Mouse (Mus musculus): Measurements from ENCODE around the gene Fam173a. TPM values are rescaled to one million over a fixed set of nuclear protein-coding genes. Genes with fewer than 3 reads are reported as not detected.
A peak's percentile ranks its signal among the peaks of the same experiment; 100 is the strongest.

Gene Fam173a
- polyA plus RNA-seq, 1 experiment from 2014 or later: 62.2 TPM

DNA sequence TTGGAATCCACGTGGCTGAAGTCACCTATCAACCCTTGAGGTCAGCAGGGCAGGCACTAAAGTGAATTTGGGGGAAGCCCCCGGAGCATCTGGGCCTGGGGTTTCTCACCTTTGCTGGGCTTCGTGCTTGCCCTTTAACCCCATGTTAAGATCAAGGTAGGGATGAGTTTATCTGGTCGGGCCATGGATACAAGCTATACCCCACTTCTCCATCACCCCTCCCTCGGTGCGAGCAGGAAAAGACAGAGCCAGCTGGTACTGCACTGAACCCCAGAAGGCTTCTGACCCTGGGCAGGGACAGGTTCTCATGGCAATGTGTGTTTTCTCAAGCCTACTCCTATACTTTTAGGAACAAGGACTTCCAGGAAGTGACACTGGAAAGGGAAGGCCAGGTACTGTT lies 11.4 kb downstream of the Fam173a start:
- Histone ChIP-seq H3K27me3 (replicated peaks) (no peaks in the 10 kb centered on the region), H3K4me3 (no peak overlapping the region), H3K4me2 (no peak overlapping the region), H3K4me1 (peaks cover 31% of the 10 kb centered on the region), H3K36me3 (peaks cover 75% of the 10 kb centered on the region), H3K9me3 (no peaks in the 10 kb centered on the region), H3K9ac (no peak overlapping the region), H3K27ac (replicated peaks) (no peak overlapping the region)
- no peak for ATAC-seq (ENCODE audit: extremely low read depth, insufficient number of reproducible peaks, low FRiP score, low TSS enrichment)
- 75% methylated on average over 6 of the region's 6 CpGs for WGBS

DNA sequence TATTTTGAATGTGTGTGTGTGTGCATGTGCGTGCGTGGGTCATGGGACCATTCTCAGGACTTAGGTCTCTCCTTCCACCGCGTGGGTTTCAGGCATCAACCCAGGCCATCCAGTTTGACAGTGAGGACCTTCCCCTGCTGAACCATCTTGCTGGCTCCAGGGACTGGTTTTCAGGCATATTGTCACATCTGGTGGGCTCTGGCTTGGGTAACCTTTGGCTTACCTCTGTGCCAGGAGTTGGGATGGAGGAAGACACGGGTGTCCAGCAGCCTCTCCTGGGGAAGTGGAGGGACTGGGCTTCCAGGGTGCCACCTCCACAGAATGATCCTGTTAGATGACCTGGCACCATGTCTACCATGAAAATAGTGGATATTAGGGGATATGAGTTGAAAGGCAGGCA lies 14.8 kb downstream of the Fam173a start:
- no peak overlapping the region for H3K9ac ChIP-seq
- no peaks in the 10 kb centered on the region for H3K9me3 ChIP-seq
- peaks cover 19% of the 10 kb centered on the region for H3K4me1 ChIP-seq
- H3K27me3 ChIP-seq (replicated peaks): no peaks in the 10 kb centered on the region
- ATAC-seq (ENCODE audit: extremely low read depth, insufficient number of reproducible peaks, low FRiP score, low TSS enrichment): no peak
- no peak overlapping the region for H3K4me2 ChIP-seq
- no peak overlapping the region for H3K27ac ChIP-seq (replicated peaks)
- peaks cover 65% of the 10 kb centered on the region for H3K36me3 ChIP-seq
- 91% methylated on average over 5 of the region's 5 CpGs for WGBS
- no peak overlapping the region for H3K4me3 ChIP-seq

DNA sequence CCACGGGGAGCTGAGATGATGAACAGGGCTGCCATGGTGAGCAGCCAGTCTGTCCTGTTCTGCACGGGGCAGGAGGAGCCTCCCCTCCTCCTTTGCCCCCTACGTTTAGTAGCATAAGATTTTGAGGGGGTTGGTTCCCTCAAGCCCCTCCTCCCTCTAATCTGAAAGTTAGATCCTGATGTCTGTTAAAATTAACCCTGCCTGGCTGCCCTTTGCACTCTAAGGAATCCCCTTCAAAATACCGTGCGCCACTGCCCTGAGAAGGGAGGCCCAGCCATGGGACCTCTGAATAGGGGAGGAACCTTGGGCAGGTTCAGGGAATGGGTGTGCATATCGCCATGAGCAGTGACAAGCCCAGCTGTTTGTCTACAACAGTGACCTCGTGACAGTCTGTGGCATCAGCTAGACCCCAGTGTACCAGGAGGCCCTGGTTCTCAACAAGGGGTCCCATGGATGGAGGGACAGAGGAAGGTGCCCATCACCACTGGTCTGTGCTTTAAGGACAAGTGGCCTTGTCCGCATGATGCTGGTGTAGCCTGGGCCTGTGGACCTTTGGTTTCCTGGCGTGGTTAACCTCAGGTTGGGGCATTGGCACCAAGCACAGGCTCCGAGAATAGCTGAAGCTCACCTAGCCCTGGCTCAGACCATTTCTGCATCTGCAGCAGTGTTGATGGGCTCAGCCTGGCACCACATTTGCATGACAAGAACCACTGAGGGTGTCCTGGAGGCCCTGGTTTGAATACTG lies 17.2 kb downstream of the Fam173a start:
- no peaks in the 10 kb centered on the region for H3K9me3 ChIP-seq
- no peak for ATAC-seq (ENCODE audit: extremely low read depth, insufficient number of reproducible peaks, low FRiP score, low TSS enrichment)
- H3K9ac ChIP-seq: no peak overlapping the region
- no peak overlapping the region for H3K4me2 ChIP-seq
- peaks cover 40% of the 10 kb centered on the region for H3K36me3 ChIP-seq
- no peaks in the 10 kb centered on the region; the same call in 1 of the 2 replicates for H3K27me3 ChIP-seq (replicated peaks)
- WGBS: 78% methylated on average over 10 of the region's 10 CpGs
- no peak overlapping the region for H3K27ac ChIP-seq (replicated peaks)
- H3K4me3 ChIP-seq: no peak overlapping the region
- H3K4me1 ChIP-seq: peaks cover 15% of the 10 kb centered on the region

GRCm38 (mm10) chr17:25773549-25774120 lies 19.1 kb downstream of the Fam173a start, which contains the start of gene Narfl:
TSS of gene Narfl (plus strand) at chr17:25773776.
- Histone ChIP-seq H3K27me3 (replicated peaks) (peaks cover 14% of the 10 kb centered on the region), H3K9ac (peak within 1 kb of the TSS; percentile 97), H3K4me1 (peaks cover 15% of the 10 kb centered on the region), H3K27ac (replicated peaks) (peak within 1 kb of the TSS; percentile 55; the same call in 1 of the 2 replicates), H3K4me2 (peak within 1 kb of the TSS; percentile 90), H3K4me3 (peak within 1 kb of the TSS; percentile 91), H3K36me3 (peaks cover 22% of the 10 kb centered on the region), H3K9me3 (no peaks in the 10 kb centered on the region)
- under 1% methylated on average over 37 of the region's 37 CpGs for WGBS
- ATAC-seq (ENCODE audit: extremely low read depth, insufficient number of reproducible peaks, low FRiP score, low TSS enrichment): peak; percentile 77

GRCm38 (mm10) chr17:25769331-25769730 lies 23.4 kb downstream of the Fam173a start:
- ATAC-seq (ENCODE audit: extremely low read depth, insufficient number of reproducible peaks, low FRiP score, low TSS enrichment): no peak

DNA sequence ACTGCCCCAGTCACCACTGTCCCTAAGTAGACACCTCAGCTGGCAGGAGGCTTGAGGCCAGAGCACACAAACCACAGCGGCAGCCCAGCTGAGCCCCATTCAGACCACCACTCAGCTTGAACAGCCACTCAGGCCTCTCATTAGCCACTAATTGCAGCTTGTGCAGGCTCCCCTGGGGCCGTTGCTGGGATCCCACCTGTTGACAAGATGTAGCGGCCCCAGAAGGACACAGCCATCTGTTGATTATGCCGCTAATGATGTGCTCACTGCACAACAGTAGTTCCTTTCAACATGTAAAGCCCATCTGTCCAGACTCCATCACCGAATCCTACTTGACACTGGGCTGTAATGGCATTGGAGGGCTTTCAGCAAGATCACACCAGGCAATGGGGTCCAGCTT lies 26.8 kb downstream of the Fam173a start:
- ATAC-seq (ENCODE audit: extremely low read depth, insufficient number of reproducible peaks, low FRiP score, low TSS enrichment): no peak
- 55% methylated on average over 5 of the region's 5 CpGs for WGBS

More at GRCm38 (mm10) chr17:25769331-25769730, 23.4 kb downstream of the Fam173a start:
- Histone ChIP-seq H3K4me2 (no peak overlapping the region), H3K36me3 (no peaks in the 10 kb centered on the region), H3K4me3 (no peak overlapping the region), H3K9me3 (no peaks in the 10 kb centered on the region), H3K4me1 (peaks cover 7% of the 10 kb centered on the region), H3K27me3 (replicated peaks) (peaks cover 39% of the 10 kb centered on the region), H3K9ac (no peak overlapping the region), H3K27ac (replicated peaks) (no peak overlapping the region)
- WGBS: 47% methylated on average over 9 of the region's 9 CpGs

GRCm38 (mm10) chr17:25762591-25762990 lies 30.1 kb downstream of the Fam173a start:
- Histone ChIP-seq H3K27ac (replicated peaks) (no peak overlapping the region), H3K4me3 (no peak overlapping the region), H3K4me1 (no peaks in the 10 kb centered on the region), H3K4me2 (no peak overlapping the region), H3K36me3 (no peaks in the 10 kb centered on the region), H3K9me3 (no peaks in the 10 kb centered on the region), H3K9ac (no peak overlapping the region), H3K27me3 (replicated peaks) (peaks cover 36% of the 10 kb centered on the region)
- WGBS: 33% methylated on average over 3 of the region's 3 CpGs
- no peak for ATAC-seq (ENCODE audit: extremely low read depth, insufficient number of reproducible peaks, low FRiP score, low TSS enrichment)

More for the DNA sequence above, 26.8 kb downstream of the Fam173a start:
- Histone ChIP-seq H3K27me3 (replicated peaks) (peaks cover 39% of the 10 kb centered on the region), H3K9me3 (no peaks in the 10 kb centered on the region), H3K4me2 (no peak overlapping the region), H3K36me3 (no peaks in the 10 kb centered on the region), H3K4me1 (no peaks in the 10 kb centered on the region), H3K27ac (replicated peaks) (no peak overlapping the region), H3K9ac (no peak overlapping the region), H3K4me3 (no peak overlapping the region)

DNA sequence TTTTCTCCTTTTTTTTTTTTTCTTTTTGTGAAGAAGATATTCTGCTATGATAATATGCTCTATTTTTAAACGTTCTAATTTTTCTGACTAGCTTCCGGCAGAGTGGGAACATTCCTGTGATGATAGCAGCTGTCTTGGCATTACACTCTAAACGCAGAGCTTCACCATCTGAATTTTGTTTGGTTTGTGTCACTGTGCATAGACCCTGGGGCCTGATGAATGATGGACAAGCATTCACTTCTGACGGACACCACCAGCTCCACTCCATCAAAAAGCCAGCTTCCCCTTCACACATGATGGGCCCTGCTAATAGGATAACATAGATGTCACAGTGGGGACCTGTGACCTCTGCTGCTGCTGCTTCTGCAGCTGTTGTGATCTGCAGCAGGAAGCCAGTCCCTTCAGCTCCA lies 31.1 kb downstream of the Fam173a start:
- no peak overlapping the region for H3K27ac ChIP-seq (replicated peaks)
- H3K9ac ChIP-seq: no peak overlapping the region; the same call in 1 of the 2 replicates
- WGBS: 24% methylated on average over 4 of the region's 4 CpGs
- peaks cover 29% of the 10 kb centered on the region; the same call in 1 of the 2 replicates for H3K27me3 ChIP-seq (replicated peaks)
- 0 out of 2 replicates have a peak, but pooled peaks cover 2% of the 10 kb centered on the region for H3K4me1 ChIP-seq
- H3K36me3 ChIP-seq: no peaks in the 10 kb centered on the region
- no peak overlapping the region for H3K4me2 ChIP-seq
- no peak overlapping the region for H3K4me3 ChIP-seq
- ATAC-seq (ENCODE audit: extremely low read depth, insufficient number of reproducible peaks, low FRiP score, low TSS enrichment): no peak
- no peaks in the 10 kb centered on the region for H3K9me3 ChIP-seq

DNA sequence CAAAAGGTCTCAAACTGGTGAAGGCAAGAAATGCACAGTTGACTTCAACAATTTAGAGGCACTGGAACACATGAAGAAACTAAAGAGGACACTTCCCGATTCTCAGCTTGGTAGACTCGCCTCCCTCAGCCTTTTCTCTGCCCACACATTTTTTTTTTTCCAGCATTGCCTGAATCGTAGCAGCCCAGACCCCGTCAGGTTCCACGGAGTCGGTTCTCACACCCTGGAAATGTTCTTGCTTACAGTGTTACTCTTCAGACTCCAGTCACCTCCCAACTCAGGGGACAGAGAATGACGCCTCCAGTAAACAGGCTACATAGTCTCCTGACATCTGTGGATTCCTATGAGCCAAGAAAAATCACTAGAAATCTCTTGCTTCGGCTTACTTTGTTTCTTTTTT lies 32.6 kb downstream of the Fam173a start:
- Histone ChIP-seq H3K36me3 (no peaks in the 10 kb centered on the region), H3K9me3 (no peaks in the 10 kb centered on the region), H3K27me3 (replicated peaks) (peaks cover 24% of the 10 kb centered on the region; the same call in 1 of the 2 replicates), H3K27ac (replicated peaks) (no peak overlapping the region), H3K4me2 (no peak overlapping the region), H3K9ac (no peak overlapping the region), H3K4me3 (no peak overlapping the region), H3K4me1 (peaks cover 15% of the 10 kb centered on the region)
- WGBS: 64% methylated on average over 8 of the region's 8 CpGs
- no peak for ATAC-seq (ENCODE audit: extremely low read depth, insufficient number of reproducible peaks, low FRiP score, low TSS enrichment)

DNA sequence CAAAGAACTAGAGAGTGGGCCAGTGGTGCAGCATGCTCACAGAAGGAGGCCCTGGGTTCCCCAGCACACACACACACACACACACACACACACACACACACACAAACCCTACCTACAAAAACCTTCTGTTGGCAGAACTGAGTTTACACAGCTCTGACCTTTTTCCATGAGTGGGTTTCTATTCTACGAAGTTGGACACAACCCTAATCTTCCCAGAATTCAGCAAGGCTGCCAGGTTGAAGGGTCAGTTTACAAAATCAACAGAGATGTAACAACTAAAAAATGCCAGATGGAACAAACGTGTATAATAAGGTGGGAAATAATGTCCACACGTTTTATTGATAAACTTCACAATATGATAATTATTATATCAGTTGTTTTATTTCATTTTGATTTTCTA lies 35.0 kb downstream of the Fam173a start:
- H3K36me3 ChIP-seq: no peaks in the 10 kb centered on the region
- H3K27ac ChIP-seq (replicated peaks): peak overlapping the region; percentile 32; the same call in 1 of the 2 replicates
- 56% methylated on average over 3 of the region's 3 CpGs for WGBS
- H3K4me1 ChIP-seq: peaks cover 15% of the 10 kb centered on the region
- no peak for ATAC-seq (ENCODE audit: extremely low read depth, insufficient number of reproducible peaks, low FRiP score, low TSS enrichment)
- H3K9me3 ChIP-seq: no peaks in the 10 kb centered on the region
- no peak overlapping the region for H3K9ac ChIP-seq
- H3K4me2 ChIP-seq: no peak overlapping the region
- H3K27me3 ChIP-seq (replicated peaks): peaks cover 28% of the 10 kb centered on the region; the same call in 1 of the 2 replicates
- H3K4me3 ChIP-seq: no peak overlapping the region

DNA sequence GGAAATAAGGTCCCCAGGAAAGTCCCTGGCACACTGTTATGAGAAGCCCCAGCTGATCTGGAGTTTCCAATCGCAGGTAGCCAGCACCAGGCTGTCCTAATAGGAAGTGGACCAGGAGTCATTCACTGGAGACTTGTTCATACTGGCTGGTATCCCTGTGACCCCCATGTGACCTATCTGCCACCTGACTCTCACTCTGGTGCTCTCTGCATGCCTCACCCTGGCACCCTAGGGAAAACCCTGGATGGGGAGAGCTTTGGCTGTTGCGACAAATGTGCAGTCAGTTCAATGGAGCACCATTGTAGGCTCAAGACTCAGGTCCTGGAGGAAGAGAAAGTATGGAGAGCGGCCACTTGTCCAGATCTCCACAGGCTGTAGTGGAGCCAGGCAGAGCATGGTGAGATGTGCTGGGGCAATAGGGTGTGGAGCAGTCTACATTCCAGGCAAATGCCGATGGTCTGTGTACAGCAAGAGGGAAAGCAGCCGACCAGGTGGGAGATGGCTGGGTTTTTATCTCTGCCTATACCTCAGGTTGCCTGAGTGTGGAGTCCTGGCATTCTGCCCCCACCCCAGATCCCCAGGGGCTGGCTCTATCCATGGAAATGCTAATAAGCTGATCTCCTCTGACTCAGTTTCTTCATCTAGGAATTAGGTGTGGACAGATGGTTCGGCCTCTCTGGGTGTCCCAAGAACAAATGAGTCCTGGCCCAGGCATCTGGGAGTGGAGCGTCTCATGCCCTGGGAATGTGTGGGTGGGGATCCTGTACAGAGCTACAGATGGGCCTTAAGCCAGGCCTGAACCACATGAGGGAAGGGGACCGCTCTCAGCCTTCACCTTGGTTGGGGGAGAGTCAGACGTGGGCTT lies 36.1 kb downstream of the Fam173a start:
- no peaks in the 10 kb centered on the region for H3K9me3 ChIP-seq
- WGBS: 57% methylated on average over 9 of the region's 9 CpGs
- no peak overlapping the region for H3K9ac ChIP-seq
- ATAC-seq (ENCODE audit: extremely low read depth, insufficient number of reproducible peaks, low FRiP score, low TSS enrichment): no peak
- no peaks in the 10 kb centered on the region for H3K36me3 ChIP-seq
- H3K4me1 ChIP-seq: peaks cover 17% of the 10 kb centered on the region
- H3K4me2 ChIP-seq: no peak overlapping the region
- peak overlapping the region; percentile 51 for H3K27ac ChIP-seq (replicated peaks)
- H3K4me3 ChIP-seq: no peak overlapping the region
- H3K27me3 ChIP-seq (replicated peaks): peaks cover 28% of the 10 kb centered on the region; the same call in 1 of the 2 replicates

Measured in heart, embryonic 13.5 days (tissue).